30 mouse cellular contexts compared by ENCODE assay signal in the genomic region with DNA sequence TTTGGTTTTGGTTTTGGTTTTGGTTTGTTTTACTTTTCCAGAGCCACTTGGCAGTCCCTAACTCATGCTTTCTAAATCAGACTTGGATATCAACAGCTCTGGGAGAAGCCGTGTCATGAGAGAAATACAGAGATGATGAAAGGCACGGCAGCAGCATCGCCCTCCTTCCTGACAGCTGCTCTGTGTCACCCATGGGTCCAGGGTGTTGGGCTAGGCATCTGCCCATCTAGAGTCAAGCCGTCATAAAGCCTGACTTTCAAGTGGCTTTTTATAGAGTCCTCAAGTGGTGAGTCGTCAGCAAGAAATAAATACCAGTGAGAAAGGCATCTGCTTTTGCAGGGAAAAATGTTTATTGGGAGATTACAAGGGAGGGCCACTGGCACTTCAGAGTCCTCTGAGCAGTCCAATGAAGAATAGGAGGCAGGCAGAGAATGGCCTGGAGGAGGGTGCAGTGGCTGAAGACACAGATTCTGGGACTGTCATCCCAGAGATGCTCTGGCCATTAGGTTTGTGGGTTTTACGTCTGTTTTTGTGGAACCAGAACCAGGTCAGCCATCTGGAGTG. TPM values are rescaled to one million over a fixed set of nuclear protein-coding genes. Genes with fewer than 3 reads are reported as not detected.
DNase-seq lines count a peak whose midpoint lies in the region; ATAC-seq and TF ChIP-seq lines count a peak whose summit lies in the region.
"Had no signal": no experiment of that assay in that cellular context is flagged by ENCODE, and none has a peak within 500 bp of the region (broad histone marks: within the 10 kb centered on the region; RNA-seq: fewer than 3 reads in every experiment).

No protein-coding gene starts in this region.

- H3K4me2 ChIP-seq in heart, embryonic 14.5 days (ENCODE audit: low read length): peak overlapping the region; percentile 32; the same call in 1 of the 2 replicates
- H3K4me2 ChIP-seq in lung, postnatal 0 days (replicated peaks; ENCODE audit: low read depth, low read length): no peak overlapping the region
- H3K4me2 ChIP-seq: limb, embryonic 13.5 days; liver, embryonic 13.5 days had no signal

- no peaks in the 10 kb centered on the region for H3K9me3 ChIP-seq in heart, embryonic 14.5 days (ENCODE audit: control insufficient read depth, low read length)
- no peaks in the 10 kb centered on the region for H3K9me3 ChIP-seq in lung, postnatal 0 days (ENCODE audit: low read length)
- H3K9me3 ChIP-seq: limb, embryonic 13.5 days; liver, embryonic 13.5 days had no signal

- H3K27me3 ChIP-seq in heart, embryonic 14.5 days (ENCODE audit: control insufficient read depth, insufficient read depth, low read length): no peaks in the 10 kb centered on the region
- no peaks in the 10 kb centered on the region for H3K27me3 ChIP-seq in lung, postnatal 0 days (replicated peaks; ENCODE audit: insufficient read depth, low read length)
- H3K27me3 ChIP-seq: limb, embryonic 13.5 days; liver, embryonic 13.5 days had no signal

- no peaks in the 10 kb centered on the region for H3K36me3 ChIP-seq in heart, embryonic 14.5 days (ENCODE audit: control insufficient read depth, insufficient read depth, low read length)
- H3K36me3 ChIP-seq in lung, postnatal 0 days (ENCODE audit: insufficient read depth, low read length): no peaks in the 10 kb centered on the region
- H3K36me3 ChIP-seq: G1E; limb, embryonic 13.5 days; liver, embryonic 13.5 days had no signal

- H3K4me1 ChIP-seq in heart, embryonic 14.5 days (ENCODE audit: control insufficient read depth in 2 of 2, insufficient read depth in 2 of 2, low read length in 2 of 2): peaks cover 6 to 8% of the 10 kb centered on the region in 2 experiments; a peak in 2 of 4 replicates
- H3K4me1 ChIP-seq in lung, postnatal 0 days (ENCODE audit: insufficient read depth, low read depth, low read length): no peaks in the 10 kb centered on the region
- H3K4me1 ChIP-seq in lung, adult 2 months (ENCODE audit: control insufficient read depth, insufficient read depth, low read length): no peaks in the 10 kb centered on the region
- H3K4me1 ChIP-seq: limb, embryonic 13.5 days; liver, embryonic 13.5 days had no signal

- H3K27ac ChIP-seq in heart, embryonic 14.5 days (replicated peaks in 1 of 2; ENCODE audit: control insufficient read depth in 1 of 2, insufficient read depth in 1 of 2, low read depth in 2 of 2, low read length in 2 of 2): no peak overlapping the region
- no peak overlapping the region for H3K27ac ChIP-seq in lung, postnatal 0 days (ENCODE audit: low read length)
- H3K27ac ChIP-seq: limb, embryonic 13.5 days; liver, embryonic 13.5 days; stomach, postnatal 0 days had no signal

- no peak for ATAC-seq in heart, embryonic 14.5 days (ENCODE audit: insufficient number of reproducible peaks, insufficient read depth, low FRiP score, low read depth)
- ATAC-seq in lung, postnatal 0 days: peak; percentile 74
- ATAC-seq: CD4-positive, CD25-positive, alpha-beta regulatory T cell, adult 4 months; forebrain, embryonic 16.5 days; inflammation-experienced regulatory T-cells, adult 6 months; midbrain, embryonic 16.5 days had no signal

- 28% methylated on average over 6 of the region's 6 CpGs for WGBS in heart, embryonic 14.5 days
- WGBS in lung, postnatal 0 days: 53% methylated on average over 6 of the region's 6 CpGs
- 54% methylated on average over 6 of the region's 6 CpGs for WGBS in lung, adult 2 months

- peak; percentile 38; the same call in 1 of the 2 replicates for TF ChIP-seq EP300 in lung, postnatal 0 days (IDR thresholded peaks at IDR 0.05)

- H3K4me3 ChIP-seq in heart, embryonic 14.5 days (ENCODE audit: control insufficient read depth in 1 of 2, insufficient read depth in 1 of 2, low read depth in 1 of 2, low read length in 2 of 2): no peak overlapping the region
- no peak overlapping the region for H3K4me3 ChIP-seq in lung, postnatal 0 days (ENCODE audit: low read depth, low read length)
- no peak overlapping the region for H3K4me3 ChIP-seq in lung, adult 2 months (replicated peaks; ENCODE audit: extremely low read depth, low read depth, low read length)
- H3K4me3 ChIP-seq: limb, embryonic 13.5 days; liver, embryonic 13.5 days had no signal

- TF ChIP-seq POLR2A in lung, adult 2 months (IDR thresholded peaks at IDR 0.05; ENCODE audit: borderline replicate concordance, extremely low read depth, low read depth, low read length): no peak

- TF ChIP-seq CTCF in lung, postnatal 0 days (IDR thresholded peaks at IDR 0.05): no peak
- no peak for TF ChIP-seq CTCF in lung, adult 2 months (IDR thresholded peaks at IDR 0.05; ENCODE audit: insufficient read depth, low read length)

- no peak overlapping the region for H3K9ac ChIP-seq in heart, embryonic 14.5 days (ENCODE audit: low read length)
- no peak overlapping the region for H3K9ac ChIP-seq in lung, postnatal 0 days (replicated peaks; ENCODE audit: low read depth)
- H3K9ac ChIP-seq: limb, embryonic 13.5 days; liver, embryonic 13.5 days had no signal

- no peak for DNase-seq in heart, adult 8-10 months (ENCODE audit: low spot score)
- DNase-seq in lung, postnatal 0 days (ENCODE audit: low spot score): peak; percentile 49
- DNase-seq in lung, adult 2 months: no peak
- DNase-seq in adipocyte (ENCODE audit: low spot score): peak; percentile 10
- DNase-seq in urinary bladder, postnatal 10 days (ENCODE audit: low spot score): no peak
- no peak for DNase-seq in layer of hippocampus, postnatal 36 days
- DNase-seq: adrenal gland, postnatal 25 days; cerebellum, adult 11-12 months; cerebellum, postnatal 14 days; liver, embryonic 13.5 days; right cerebral cortex, postnatal 4 days had no signal

RNA-seq across cellular contexts. Expression of gene Krt31, which starts 4.0 kb away (rescaled TPM):
- not detected in 2 replicates for polyA plus RNA-seq in heart, embryonic 14.5 days (2014; fragmentation: Nextera tagmentation; extraction: Ambion mirVana)
- not detected for total RNA-seq in heart, adult 8-10 months (2022)
- not detected in 2 replicates for polyA plus RNA-seq in lung, postnatal 0 days (2015; fragmentation: Nextera tagmentation; extraction: Ambion mirVana)
- polyA plus RNA-seq in lung, adult 2 months (2012; rRNA removed): 0.14 TPM in 1 of 2 replicates, not detected in the other
- total RNA-seq in layer of hippocampus, postnatal 36 days (2021): not detected
- total RNA-seq: adrenal gland, postnatal 25 days; G1E; gastrocnemius, adult 8-10 months; granulocyte monocyte progenitor cell, adult 5-6 weeks; layer of hippocampus, postnatal 10 days; left cerebral cortex, postnatal 10 days; megakaryocyte-erythroid progenitor cell, adult 5-6 weeks had no signal
- polyA plus RNA-seq: CD4-positive, CD25-positive, alpha-beta regulatory T cell, adult 4 months; forebrain, embryonic 16.5 days; G1E; hindbrain, embryonic 11.5 days; inflammation-experienced regulatory T-cells, adult 6 months; kidney, embryonic 16.5 days; limb, embryonic 13.5 days; liver, embryonic 13.5 days; midbrain, embryonic 16.5 days; neural tube, embryonic 11.5 days; stomach, postnatal 0 days had no signal

RNA-seq across cellular contexts. Expression of gene Krt34, which starts 5.0 kb away (rescaled TPM):
- polyA plus RNA-seq in heart, embryonic 14.5 days (2014; fragmentation: Nextera tagmentation; extraction: Ambion mirVana): not detected in 2 replicates
- total RNA-seq in heart, adult 8-10 months (2022): not detected
- polyA plus RNA-seq in lung, postnatal 0 days (2015; fragmentation: Nextera tagmentation; extraction: Ambion mirVana): 0.11 and 0.18 TPM in 2 replicates
- 0.07 TPM in 1 of 2 replicates, not detected in the other for polyA plus RNA-seq in lung, adult 2 months (2012; rRNA removed)
- not detected for total RNA-seq in layer of hippocampus, postnatal 36 days (2021)
- total RNA-seq: adrenal gland, postnatal 25 days; G1E; gastrocnemius, adult 8-10 months; granulocyte monocyte progenitor cell, adult 5-6 weeks; layer of hippocampus, postnatal 10 days; left cerebral cortex, postnatal 10 days; megakaryocyte-erythroid progenitor cell, adult 5-6 weeks had no signal
- polyA plus RNA-seq: CD4-positive, CD25-positive, alpha-beta regulatory T cell, adult 4 months; forebrain, embryonic 16.5 days; G1E; hindbrain, embryonic 11.5 days; inflammation-experienced regulatory T-cells, adult 6 months; kidney, embryonic 16.5 days; large intestine, adult 2 months; limb, embryonic 13.5 days; liver, embryonic 13.5 days; midbrain, embryonic 16.5 days; neural tube, embryonic 11.5 days; thymus, postnatal 0 days had no signal

RNA-seq across cellular contexts. Expression of gene Krt33b, which starts 16.7 kb away (rescaled TPM):
- polyA plus RNA-seq in heart, embryonic 14.5 days (2014; fragmentation: Nextera tagmentation; extraction: Ambion mirVana): not detected in 2 replicates
- total RNA-seq in heart, adult 8-10 months (2022): not detected
- 0.16 TPM in 1 of 2 replicates, not detected in the other for polyA plus RNA-seq in lung, postnatal 0 days (2015; fragmentation: Nextera tagmentation; extraction: Ambion mirVana)
- polyA plus RNA-seq in lung, adult 2 months (2012; rRNA removed): not detected in 2 replicates
- not detected for total RNA-seq in layer of hippocampus, postnatal 36 days (2021)
- total RNA-seq: adrenal gland, postnatal 25 days; G1E; gastrocnemius, adult 8-10 months; granulocyte monocyte progenitor cell, adult 5-6 weeks; layer of hippocampus, postnatal 10 days; left cerebral cortex, postnatal 10 days; megakaryocyte-erythroid progenitor cell, adult 5-6 weeks had no signal
- polyA plus RNA-seq: CD4-positive, CD25-positive, alpha-beta regulatory T cell, adult 4 months; forebrain, embryonic 16.5 days; G1E; hindbrain, embryonic 11.5 days; inflammation-experienced regulatory T-cells, adult 6 months; large intestine, adult 2 months; liver, embryonic 13.5 days; lung, embryonic 16.5 days; neural tube, embryonic 11.5 days; stomach, postnatal 0 days had no signal

RNA-seq across cellular contexts. Expression of gene Krt33a, which starts 30.4 kb away (rescaled TPM):
- not detected in 2 replicates for polyA plus RNA-seq in heart, embryonic 14.5 days (2014; fragmentation: Nextera tagmentation; extraction: Ambion mirVana)
- not detected for total RNA-seq in heart, adult 8-10 months (2022)
- polyA plus RNA-seq in lung, postnatal 0 days (2015; fragmentation: Nextera tagmentation; extraction: Ambion mirVana): 0.17 and 0.23 TPM in 2 replicates
- not detected in 2 replicates for polyA plus RNA-seq in lung, adult 2 months (2012; rRNA removed)
- not detected for total RNA-seq in layer of hippocampus, postnatal 36 days (2021)
- total RNA-seq: adrenal gland, postnatal 25 days; G1E; gastrocnemius, adult 8-10 months; granulocyte monocyte progenitor cell, adult 5-6 weeks; layer of hippocampus, postnatal 10 days; left cerebral cortex, postnatal 10 days; megakaryocyte-erythroid progenitor cell, adult 5-6 weeks had no signal
- polyA plus RNA-seq: CD4-positive, CD25-positive, alpha-beta regulatory T cell, adult 4 months; forebrain, embryonic 16.5 days; G1E; hindbrain, embryonic 11.5 days; inflammation-experienced regulatory T-cells, adult 6 months; kidney, embryonic 16.5 days; large intestine, adult 2 months; limb, embryonic 13.5 days; liver, embryonic 13.5 days; lung, embryonic 16.5 days; midbrain, embryonic 16.5 days; neural tube, embryonic 11.5 days had no signal

RNA-seq across cellular contexts. Expression of gene Krt32, which starts 41.6 kb away (rescaled TPM):
- not detected in 2 replicates for polyA plus RNA-seq in heart, embryonic 14.5 days (2014; fragmentation: Nextera tagmentation; extraction: Ambion mirVana)
- total RNA-seq in heart, adult 8-10 months (2022): not detected
- not detected in 2 replicates for polyA plus RNA-seq in lung, postnatal 0 days (2015; fragmentation: Nextera tagmentation; extraction: Ambion mirVana)
- polyA plus RNA-seq in lung, adult 2 months (2012; rRNA removed): 26.6 TPM in 1 of 2 replicates, not detected in the other
- total RNA-seq in layer of hippocampus, postnatal 36 days (2021): not detected
- total RNA-seq: adrenal gland, postnatal 25 days; G1E; gastrocnemius, adult 8-10 months; granulocyte monocyte progenitor cell, adult 5-6 weeks; layer of hippocampus, postnatal 10 days; left cerebral cortex, postnatal 10 days; megakaryocyte-erythroid progenitor cell, adult 5-6 weeks had no signal
- polyA plus RNA-seq: CD4-positive, CD25-positive, alpha-beta regulatory T cell, adult 4 months; forebrain, embryonic 16.5 days; G1E; hindbrain, embryonic 11.5 days; inflammation-experienced regulatory T-cells, adult 6 months; kidney, embryonic 16.5 days; limb, embryonic 13.5 days; liver, embryonic 13.5 days; lung, embryonic 16.5 days; midbrain, embryonic 16.5 days; neural tube, embryonic 11.5 days had no signal

Comparison
In these comparisons a context has a peak if more than half of its experiments do, and no peak if none do; other contexts are left out.
1. DNase-seq: peak in lung, postnatal 0 days (single experiment) and adipocyte (single experiment); none in heart, adult 8-10 months (single experiment), lung, adult 2 months (single experiment), urinary bladder, postnatal 10 days (single experiment) and layer of hippocampus, postnatal 36 days (0 of 2).